Mouse (Mus musculus): Measurements from ENCODE around the gene Mapk8. TPM values are rescaled to one million over a fixed set of nuclear protein-coding genes. Genes with fewer than 3 reads are reported as not detected.

Gene Mapk8
- polyA plus RNA-seq, 1 experiment from 2014 or later, result 17.8 TPM

Other genes with a start within 250 kb of the Mapk8 start
- gene Arhgap22, start 233.1 kb downstream of the Mapk8 start, polyA plus RNA-seq (2015; fragmentation: Nextera tagmentation; extraction: Ambion mirVana), result 4.5 and 4.8 TPM in 2 replicates
- gene Frmpd2, start 24.5 kb upstream of the Mapk8 start, polyA plus RNA-seq (2015; fragmentation: Nextera tagmentation; extraction: Ambion mirVana), result 0.50 and 1.1 TPM in 2 replicates
- gene Ptpn20, start 142.0 kb upstream of the Mapk8 start, polyA plus RNA-seq (2015; fragmentation: Nextera tagmentation; extraction: Ambion mirVana), result 0.13 and 0.32 TPM in 2 replicates

Data from embryonic facial prominence, embryonic 15.5 days (tissue).